Mouse (Mus musculus) left cerebral cortex, postnatal 14 days (tissue): ENCODE results near the gene Coq10a. TPM values are rescaled to one million over a fixed set of nuclear protein-coding genes. Genes with fewer than 3 reads are reported as not detected.
"Not testable (repeated sequence)": the region's sequence is repeated elsewhere in the genome, so short reads cannot be mapped to it uniquely, and the experiment has no call there.

Experiments used
- DNase-seq, 2 experiments: peaks; one replicate each; pipeline ENCODE4 v3.0.0; 2021 to 2022; ENCODE audit warnings: low spot score in 2 of 2, mixed read lengths in 1 of 2
- intact Hi-C: fragments of 180-260 bp; cut with DNase I; formaldehyde crosslinking; loops from one replicate; pipeline ENCODE4 v1.15.1; 2025
- total RNA-seq, 2 experiments: library from RNA; stranded (reverse); gene quantifications; 2 replicates each; pipeline ENCODE4 v1.2.3; 2021

Coq10a gene
- total RNA-seq, 2 experiments from 2014 or later: 72.0 to 74.4 TPM

DNA sequence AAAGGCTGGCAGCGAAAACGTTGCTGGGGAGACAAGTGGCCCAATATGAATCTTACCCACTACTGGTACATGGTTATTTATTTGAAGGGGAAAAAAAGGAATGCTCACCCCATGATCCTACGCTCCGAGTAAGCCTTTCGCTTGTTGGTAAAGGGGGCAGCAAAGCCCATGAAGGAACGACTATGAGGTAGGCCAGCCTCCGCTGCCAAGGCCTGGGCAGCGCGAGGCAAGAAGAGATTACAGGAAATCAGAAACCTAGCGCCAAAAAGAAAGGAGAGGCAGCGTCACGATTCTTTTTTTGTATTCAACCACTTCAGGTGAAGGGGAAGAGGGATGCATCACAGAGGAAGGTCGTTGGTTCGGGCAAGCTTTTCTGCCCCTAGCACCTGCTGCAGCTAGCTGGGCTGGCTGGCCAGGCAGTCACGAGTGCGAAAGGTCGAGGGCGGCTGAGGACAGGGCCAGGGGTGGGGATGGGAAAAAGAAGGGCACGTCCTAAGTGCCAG, 847 bp downstream of the Coq10a start:
- intact Hi-C loops: loop anchor here (5.0 kb wide), 1 partner anchor 89 kb away; the partner anchor contains the start of gene Smarcc2
- DNase-seq: no peak

DNA sequence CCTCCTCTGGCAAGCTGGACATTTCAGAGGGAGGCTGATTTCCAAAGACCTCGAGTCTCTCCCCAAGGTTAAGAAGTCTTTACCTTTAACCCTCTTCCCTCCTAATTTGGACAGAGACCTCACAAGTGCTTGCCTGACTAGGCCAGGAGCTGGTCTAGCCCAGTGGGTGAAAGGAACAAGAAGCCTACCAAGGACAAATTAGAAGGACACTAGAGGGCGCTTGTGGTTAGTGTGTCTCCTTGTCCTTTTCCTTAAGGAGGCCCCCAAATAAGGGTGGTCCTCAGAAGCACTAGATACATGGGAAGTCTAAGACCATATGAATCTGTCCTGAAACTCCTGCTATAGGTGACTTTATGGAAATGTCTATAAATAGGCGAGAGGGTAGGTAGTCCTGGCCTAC, 6.2 kb downstream of the Coq10a start:
- intact Hi-C loops: no loop called here
- DNase-seq: peak in 1 of 2 experiments; percentile 48

DNA sequence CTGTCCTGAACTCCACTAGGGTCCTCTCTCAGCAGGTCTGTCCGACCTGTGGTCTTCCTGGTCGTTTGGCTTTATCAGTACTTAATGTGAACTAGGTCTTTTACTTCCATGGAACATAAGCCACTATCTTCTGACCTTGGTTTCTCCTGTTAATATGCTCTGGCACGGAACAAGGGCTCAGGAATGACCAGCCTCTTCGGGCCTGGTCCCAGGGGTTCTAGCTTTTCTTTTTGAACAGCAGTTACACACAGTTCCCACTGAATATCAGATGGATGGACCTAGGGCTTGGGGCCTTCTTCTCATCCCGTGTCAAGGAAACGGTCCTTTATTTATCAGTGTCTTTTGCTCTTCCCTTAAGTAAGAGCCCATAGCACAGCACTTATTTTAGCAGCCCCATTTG, 7.0 kb downstream of the Coq10a start:
- no peak for DNase-seq
- intact Hi-C loops: no loop called here

DNA sequence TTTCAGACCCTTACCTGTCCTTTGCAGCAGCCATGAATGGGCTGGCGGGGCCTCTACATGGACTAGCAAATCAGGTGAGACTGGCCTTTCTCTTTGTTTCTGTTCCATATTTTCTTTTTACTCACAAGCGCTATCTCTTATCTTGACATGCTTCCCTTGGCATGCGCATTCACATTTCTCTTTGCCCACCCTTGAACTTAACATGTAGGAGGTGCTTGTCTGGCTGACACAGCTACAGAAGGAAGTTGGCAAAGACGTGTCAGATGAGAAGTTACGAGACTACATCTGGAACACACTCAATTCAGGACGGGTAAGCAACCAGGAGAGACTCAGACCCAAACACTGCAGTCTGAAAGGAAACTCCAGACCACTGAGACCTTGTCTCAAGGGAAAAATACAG, 9.6 kb downstream of the Coq10a start:
- intact Hi-C loops: no loop called here

DNA sequence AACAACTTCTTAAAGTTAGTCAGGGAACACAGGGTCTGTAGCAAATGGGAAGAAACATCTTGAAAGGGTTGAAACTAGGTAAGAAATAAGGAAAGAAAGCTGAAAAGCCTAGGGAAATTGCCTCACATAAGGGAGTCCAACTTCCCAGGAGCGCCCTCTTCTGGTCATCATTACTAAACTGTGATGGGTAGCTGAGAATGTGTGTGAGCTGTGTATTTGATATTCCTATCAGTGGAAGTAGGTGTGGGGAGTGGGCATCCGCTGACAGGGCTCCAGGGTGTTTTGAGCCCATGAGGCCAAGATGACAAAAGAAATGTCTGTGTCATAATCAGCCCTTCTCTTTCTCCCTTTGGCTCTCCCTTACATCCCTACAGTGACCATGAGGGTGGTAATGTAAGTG, 10.0 kb downstream of the Coq10a start:
- intact Hi-C loops: no loop called here
- DNase-seq: peak; percentile 68 to 71

More for the DNA sequence above, 9.6 kb downstream of the Coq10a start:
- DNase-seq: no peak

DNA sequence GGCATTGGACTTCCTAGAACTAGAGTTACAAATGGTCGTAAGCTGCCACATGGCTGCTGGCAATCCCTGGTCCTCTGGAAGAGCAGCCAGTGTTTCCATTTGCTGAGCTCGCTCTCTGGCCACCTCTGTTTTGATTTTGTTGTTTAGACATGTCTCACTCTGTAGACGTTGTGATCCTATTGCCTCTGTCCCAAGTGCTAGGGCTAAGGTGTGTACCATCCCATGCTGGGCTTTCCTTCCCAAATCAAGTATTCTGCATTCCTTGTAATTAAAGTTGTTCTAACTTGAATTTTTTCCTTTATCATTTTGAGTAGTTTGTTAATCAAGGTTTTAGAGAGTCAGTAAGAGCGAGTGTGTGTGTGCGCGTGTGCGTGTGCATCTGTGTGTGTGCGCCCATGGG, 21.3 kb downstream of the Coq10a start:
- DNase-seq: no peak
- intact Hi-C loops: no loop called here

DNA sequence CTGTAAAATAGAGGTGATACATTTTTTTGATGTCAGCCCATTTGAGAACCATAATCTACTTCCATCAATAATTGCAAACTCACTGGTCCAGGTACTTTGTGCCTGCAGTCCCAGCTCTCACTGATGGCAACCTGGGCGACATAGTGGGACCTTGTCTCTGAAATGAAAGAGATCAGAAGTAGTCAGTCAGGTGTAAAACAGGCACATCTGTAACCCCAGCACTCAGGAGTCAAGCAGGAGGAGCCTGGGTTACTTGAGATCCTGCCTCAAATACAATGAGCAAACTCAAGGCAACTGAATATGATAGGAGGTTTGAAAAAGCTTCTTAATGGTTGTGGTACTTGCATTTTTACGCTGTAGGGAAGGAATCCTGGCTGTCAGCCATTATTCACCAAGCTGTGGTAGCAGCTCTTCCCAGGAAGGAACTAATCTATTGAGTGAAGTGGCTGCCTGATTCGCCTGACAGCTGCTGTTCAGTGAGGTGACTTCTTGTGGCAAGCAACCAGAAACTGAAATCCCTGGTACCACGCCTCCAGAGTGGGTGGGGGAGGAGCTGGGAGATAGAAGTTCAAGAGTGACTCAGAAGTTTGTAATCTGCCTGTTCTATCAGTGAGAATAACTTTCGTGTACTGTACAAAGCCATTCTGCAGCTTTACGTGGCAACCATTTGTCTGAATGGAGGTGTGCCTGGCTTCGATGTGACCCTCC, 24.1 kb downstream of the Coq10a start:
- peak in 1 of 2 experiments; percentile 71 for DNase-seq
- intact Hi-C loops: no loop called here

DNA sequence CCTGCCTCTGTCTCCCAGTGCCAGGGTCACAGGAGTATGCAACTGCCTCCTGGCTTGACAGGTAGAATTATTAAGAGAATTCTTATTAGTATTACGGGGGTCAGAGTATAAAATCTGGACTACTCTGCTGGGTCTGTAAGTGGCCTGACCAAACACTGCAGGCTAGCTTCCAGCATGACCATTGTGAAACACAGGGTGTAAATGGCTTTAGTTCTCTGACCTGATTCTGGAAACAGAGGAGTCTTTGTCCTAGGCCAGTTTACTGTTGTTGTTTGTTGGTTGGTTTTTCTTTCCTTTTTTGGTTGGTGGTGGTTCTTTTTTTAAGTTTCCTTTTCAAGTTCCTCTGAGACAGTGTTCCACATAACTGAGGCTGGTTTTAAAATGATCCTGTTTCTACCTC, 25.4 kb downstream of the Coq10a start:
- intact Hi-C loops: no loop called here
- no peak for DNase-seq

DNA sequence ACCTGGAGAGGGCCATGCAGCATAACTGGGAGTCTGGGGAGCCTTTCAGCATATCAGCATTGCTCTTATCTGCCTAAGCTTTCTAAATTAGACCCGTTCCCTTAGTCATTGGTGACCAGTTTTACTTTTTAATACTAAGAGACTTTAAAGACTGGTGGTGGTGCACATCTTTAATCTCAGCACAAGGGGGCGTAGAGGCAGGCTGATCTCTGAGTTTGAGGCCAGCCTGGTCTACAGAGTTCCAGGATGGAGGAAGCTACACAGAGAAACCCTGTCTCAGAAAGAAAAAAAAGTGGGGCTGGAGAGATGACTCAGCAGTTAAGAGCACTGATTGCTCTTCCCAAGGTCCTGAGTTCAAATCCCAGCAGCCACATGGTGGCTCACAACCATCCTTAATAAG, 28.5 kb downstream of the Coq10a start:
- intact Hi-C loops: no loop called here
- no peak for DNase-seq

DNA sequence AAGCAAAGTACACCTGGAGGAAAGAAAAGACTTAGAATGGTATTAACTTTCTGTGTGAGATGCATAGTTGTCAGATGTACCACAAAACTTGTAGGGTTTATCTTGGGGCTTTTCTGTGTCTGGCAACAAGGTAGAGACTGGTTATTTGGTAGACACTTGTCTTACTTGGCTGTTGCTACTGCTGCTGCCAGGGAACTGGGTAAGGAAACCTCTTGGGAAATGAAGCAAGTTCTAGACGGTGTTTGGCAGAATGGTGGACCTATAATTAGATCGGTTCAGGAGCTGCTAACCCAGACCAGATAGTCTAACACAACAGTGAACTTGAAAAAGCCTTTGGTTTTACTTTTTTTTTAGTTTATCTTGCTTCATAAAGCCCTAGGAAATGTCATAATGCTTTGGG, 29.8 kb downstream of the Coq10a start:
- no peak for DNase-seq
- intact Hi-C loops: loop anchor here (10.0 kb wide), 1 partner anchor 116 kb away; the partner anchor contains the start of gene Smarcc2

DNA sequence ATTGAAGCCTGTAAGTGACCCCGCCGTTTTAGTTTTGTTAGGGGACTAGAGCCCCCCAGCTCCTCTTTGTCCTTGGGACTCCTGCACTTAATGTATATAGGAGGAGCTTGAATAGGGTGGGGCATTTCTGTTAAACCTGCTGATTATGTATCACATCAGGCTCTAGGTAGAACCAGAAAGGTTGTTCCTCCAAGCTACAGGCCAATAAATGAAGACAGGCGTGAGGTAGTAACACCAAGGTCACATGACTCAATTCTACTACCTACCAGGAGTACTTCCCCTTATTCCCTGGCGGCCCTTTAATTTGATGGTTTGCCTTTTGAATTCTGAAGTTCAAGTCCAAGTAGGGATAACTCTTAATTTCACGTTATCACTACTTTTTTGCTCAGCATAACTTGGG, 30.4 kb downstream of the Coq10a start:
- no peak for DNase-seq
- intact Hi-C loops: loop anchor here (10.0 kb wide), 1 partner anchor 116 kb away; the partner anchor contains the start of gene Smarcc2

DNA sequence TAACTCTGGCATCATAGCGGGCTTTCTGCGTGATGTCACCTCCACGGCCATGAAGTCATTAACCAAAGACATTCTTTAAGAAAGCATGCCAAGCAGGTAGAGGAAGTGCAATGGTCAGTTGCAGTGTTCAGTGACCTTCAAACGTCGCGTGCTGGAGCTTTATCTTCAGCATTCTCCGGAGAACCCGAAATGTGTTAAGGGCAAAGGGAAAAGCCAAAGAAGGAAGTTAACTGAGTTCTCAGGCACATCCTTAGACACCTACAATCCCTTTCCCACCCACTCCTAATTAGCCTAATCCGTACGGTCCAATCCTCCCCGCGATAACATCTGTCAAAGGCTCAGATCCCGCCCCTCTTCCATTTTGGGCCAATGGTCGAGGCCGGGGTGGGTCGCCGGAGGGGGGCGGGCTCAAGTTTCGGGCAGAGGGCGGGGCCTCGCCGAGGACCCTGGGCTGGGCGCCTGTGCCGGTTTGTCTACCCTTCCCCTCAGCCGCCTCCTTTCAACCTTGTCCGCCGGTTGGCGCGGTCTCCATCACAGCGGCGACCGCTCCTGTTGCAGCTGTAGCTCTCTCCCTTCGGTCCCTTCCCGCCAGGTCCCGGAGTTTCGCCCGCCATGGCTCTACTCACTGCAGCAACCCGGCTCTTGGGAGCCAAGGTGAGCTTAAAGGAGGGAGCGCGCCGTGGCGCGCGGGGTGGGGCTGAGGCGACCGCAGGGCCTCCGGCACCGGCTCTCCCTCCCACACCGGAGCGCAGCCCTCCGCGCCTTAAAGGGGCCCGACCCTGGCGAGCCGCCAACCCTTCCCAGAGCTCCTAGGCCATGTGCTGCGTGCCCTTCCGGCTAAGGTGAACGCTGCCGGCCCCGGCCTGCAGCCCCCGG, 31.3 kb downstream of the Coq10a start, which contains the start of gene Cs:
Gene Cs, plus strand, starts transcription at position 429 of the 876 bp plus-strand sequence.
- peak; percentile 96 to 98 for DNase-seq
- intact Hi-C loops: loop anchor here (10.0 kb wide), 1 partner anchor 117 kb away; the partner anchor contains the start of gene Smarcc2

DNA sequence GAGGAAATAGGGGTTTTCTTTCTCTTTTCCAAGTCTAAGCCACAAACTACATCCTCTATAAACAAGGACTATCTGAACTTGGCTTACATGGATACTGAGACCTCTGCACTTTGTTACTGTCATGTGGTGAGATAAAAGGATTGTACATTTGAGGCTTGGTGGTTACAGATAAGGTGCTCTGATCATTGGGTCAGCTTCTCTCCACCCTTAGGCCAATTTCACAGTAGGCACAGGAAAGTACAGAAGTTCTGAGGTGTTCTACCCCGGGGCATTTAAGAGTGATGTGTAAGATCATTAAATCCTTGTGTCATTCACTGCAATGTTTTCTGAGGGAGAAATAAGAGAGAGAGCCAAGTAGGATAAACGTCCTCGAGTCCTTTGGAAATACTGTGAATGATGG, 32.2 kb downstream of the Coq10a start:
- DNase-seq: no peak
- intact Hi-C loops: loop anchor here (10.0 kb wide), 1 partner anchor 118 kb away; the partner anchor contains the start of gene Smarcc2

DNA sequence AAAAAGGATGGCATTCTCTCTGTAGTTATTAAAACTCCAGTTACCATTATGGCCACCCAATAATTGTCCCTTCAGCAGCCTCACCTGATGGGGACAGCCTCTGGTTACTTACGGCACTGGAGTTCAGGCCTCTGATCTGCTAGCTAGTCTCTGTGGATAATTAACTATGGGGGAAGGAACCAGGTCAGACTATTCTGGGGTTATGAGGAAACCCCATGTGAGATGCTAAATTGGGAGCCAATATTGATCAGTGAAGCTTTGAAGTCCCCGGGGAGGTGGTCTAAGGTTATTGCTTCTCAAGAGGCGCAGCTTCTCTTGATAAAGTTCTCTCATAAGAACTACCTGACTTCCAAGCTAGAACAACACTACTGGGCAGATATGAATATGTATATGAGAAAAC, 32.6 kb downstream of the Coq10a start:
- no peak for DNase-seq
- intact Hi-C loops: loop anchor here (10.0 kb wide), 1 partner anchor 119 kb away; the partner anchor contains the start of gene Smarcc2

DNA sequence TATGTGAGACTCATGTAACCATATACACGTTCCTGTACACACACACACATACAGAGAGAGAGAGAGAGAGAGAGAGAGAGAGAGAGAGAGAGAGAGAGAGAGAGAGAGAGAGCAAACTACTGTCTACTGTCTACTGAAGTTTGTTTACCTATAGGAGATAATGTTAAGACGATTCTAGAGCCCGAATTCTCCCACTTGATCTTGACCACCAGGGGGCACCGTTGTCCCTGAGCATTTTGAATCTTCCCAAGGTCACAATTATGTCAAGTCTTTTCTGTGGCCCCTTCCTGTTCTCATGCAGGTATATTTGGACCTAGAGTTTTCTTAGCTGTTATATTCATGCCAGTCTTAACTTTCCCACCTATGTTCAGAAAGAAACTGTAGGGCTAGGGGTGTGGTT, 33.2 kb downstream of the Coq10a start:
- DNase-seq: peak; percentile 47 to 73
- intact Hi-C loops: loop anchor here (10.0 kb wide), 1 partner anchor 119 kb away; the partner anchor contains the start of gene Smarcc2

DNA sequence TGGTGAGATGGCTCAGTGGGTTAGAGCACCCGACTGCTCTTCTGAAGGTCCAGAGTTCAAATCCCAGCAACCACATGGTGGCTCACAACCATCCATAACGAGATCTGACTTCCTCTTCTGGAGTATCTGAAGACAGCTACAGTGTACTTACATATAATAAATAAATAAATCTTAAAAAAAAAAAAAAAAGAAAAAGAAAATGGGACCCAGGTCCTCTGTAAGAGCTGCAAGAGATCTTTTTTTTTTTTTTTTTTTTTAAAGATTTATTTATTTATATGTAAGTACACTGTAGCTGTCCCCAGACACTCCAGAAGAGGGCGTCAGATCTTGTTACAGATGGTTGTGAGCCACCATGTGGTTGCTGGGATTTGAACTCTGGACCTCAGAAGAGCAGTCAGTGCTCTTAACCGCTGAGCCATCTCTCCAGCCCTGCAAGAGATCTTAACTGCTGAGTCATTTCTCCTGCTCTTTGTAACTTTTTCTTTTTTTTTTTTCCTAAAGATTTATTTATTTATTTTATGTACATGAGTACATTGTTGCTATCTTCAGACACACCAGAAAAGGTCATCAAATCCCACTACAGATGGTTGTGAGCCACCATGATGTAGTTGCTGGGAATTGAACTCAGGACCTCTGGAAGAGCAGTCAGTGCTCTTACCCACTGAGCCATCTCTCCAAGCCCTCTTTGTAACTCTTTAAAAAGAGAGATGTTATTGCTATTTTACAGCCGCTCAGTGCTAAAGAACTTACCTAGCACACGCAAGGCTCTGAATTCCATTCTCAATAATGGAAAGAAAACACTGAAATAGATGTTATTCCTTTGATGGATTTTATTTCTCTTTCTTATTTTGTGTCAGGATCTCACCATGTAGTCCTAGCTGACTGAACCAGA, 36.2 kb downstream of the Coq10a start:
- DNase-seq: not testable (repeated sequence)
- intact Hi-C loops: loop anchor here (10.0 kb wide), 1 partner anchor 122 kb away; the partner anchor contains the start of gene Smarcc2

DNA sequence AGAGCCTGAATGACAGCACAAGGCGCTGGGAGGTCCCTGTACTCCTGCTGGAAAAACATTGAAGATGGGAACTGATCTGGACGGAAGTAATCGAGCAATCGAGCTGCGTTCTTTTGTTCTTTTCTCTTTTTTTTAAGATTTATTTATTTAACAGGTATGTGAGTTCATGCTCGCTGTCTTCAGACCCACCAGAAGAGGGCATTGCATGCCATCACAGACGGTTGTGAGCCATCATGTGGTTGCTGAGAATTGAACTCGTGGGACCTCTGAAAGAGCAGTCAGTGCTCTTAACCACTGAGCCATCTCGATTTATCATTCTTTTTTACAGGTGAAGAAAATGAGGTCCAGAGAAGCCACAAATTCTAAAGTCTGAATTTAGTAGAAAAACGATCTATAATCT, 41.2 kb downstream of the Coq10a start:
- DNase-seq: no peak
- intact Hi-C loops: no loop called here

DNA sequence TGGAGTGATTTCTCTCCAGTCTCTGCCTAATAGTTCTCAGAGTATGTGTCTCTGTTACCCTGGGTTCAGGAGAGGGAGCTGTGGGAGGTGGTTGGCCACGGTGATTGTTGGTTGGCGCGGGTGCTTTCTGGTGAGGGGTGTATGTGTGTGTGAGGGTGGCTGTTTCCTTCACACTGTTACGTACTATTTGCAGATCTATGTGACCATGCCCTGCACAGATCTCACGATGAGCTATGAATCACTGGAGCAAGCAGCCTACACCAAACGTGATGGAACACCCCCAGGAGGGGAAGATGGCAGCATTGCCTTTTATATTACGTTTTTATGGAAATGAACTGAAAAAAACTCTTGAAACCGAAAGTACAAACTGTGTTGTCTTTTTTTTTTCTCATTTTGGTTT, 42.0 kb downstream of the Coq10a start:
- intact Hi-C loops: no loop called here
- DNase-seq: no peak

DNA sequence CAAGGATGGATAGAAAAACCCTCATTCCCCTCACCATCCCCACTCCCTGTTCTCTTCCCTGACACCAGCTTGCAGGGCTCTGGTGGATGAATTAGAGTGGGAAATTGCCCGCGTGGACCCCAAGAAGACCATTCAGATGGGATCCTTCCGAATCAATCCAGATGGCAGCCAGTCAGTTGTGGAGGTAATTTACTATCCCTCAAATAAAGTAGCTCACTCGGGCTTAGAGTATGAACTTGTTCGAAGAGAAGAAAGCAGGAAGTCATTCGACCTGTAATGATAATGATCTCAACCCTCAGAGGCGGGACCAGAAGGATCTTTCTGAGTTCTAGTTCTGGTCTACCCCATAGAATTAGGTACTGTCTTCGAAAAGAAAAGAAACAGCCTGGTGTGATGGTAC, 45.3 kb downstream of the Coq10a start:
- no peak for DNase-seq
- intact Hi-C loops: no loop called here
